Mouse (Mus musculus) cerebellum, adult 2 months (tissue): Measurements from ENCODE around the gene Mnt.

Experiments
- CTCF ChIP-seq: fragments of 200-500 bp; IDR thresholded peaks from 2 replicates; pipeline ENCODE4 v1.5.1; 2011; ENCODE audit warnings: low read depth, mild to moderate bottlenecking, control low read depth, low read length, moderate library complexity, borderline replicate concordance; ENCODE audit not compliant: insufficient read depth
- POLR2A ChIP-seq: fragments of 200-500 bp; IDR thresholded peaks from 2 replicates; pipeline ENCODE4 v1.6.1; 2011; ENCODE audit warnings: low read length, control low read depth, borderline replicate concordance; ENCODE audit not compliant: insufficient read depth

DNA sequence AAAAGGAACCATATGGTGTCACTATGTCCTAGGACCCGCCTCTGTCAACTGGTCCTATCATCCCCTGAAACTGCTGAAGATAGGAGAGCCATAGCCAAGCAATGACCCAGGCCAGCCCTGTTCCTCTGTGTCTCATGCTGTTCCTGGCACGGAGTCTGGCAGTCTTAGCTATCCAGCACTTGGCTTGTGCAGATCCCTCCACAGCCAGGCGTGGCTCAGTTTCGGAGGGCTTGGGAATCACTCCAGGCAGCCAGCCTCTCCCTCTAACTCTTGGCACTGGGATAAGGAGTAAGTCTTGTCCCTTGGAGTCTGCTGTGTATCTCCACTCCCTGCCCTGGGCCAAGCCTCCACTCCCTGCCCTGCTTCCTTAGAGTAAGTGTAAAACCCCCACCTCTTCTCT is 35.9 kb downstream of the Mnt start:
- TF ChIP-seq POLR2A: no peak
- no peak for TF ChIP-seq CTCF
